Mouse (Mus musculus): ENCODE data around the gene Cc2d2b.
A peak's percentile ranks its signal among the peaks of the same experiment; 100 is the strongest.

Cc2d2b gene

DNA sequence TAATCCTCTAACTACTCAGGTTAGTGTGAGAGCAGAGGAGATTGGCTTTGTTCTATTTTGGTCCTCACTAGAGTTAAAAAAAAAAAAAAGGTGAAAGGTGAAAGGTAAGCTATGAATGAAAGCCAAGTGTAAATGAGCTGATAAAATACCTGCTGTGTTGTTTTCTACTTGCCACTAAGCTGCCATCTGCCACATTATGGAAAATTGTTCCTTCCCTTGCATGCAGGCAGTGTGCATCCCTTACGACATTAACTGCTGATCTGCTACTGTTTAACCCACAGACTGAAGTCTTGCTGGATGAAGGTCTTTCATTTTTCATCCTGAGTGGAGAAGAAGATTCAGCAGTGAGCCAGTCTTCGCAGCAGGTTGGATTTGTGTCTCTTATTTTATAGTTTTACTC is 11.5 kb downstream of the Cc2d2b start:
- no peak for DNase-seq (ENCODE audit: low spot score)

DNA sequence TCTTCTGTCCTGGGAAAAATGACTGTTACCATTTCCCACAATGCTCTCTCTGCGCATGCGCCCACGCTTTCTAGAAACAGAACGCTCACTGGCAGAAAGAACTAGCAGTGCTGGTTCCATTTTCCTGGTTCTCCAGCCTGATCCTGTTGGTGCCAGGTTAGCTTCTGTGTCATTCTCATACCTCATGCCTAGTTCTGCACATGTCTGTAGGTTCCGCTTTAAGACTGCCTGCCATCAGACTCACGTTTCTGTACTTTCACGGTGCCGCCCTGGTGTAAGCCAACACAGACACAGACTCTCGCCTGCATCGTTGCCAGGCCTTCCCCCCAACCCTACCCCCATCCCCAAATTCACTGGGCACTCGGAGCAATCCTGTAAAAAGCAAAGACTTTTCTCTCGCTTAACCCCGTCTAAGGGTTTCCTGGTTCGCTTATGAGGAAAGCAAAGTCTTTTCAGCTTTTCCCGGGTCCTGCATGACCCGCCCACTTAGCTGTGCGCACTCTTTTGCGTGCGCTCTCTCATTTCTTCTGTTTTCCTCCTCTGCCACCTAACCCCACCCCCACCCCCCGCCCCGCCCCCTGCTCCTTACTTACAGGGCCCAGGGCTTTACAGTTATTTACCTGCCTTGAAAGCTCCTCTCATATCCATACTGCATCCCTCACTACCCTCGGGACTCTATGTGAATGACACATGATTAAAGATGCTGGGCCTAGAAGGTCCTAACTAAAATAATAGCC is 13.6 kb downstream of the Cc2d2b start:
- DNase-seq (ENCODE audit: low spot score) = no peak

DNA sequence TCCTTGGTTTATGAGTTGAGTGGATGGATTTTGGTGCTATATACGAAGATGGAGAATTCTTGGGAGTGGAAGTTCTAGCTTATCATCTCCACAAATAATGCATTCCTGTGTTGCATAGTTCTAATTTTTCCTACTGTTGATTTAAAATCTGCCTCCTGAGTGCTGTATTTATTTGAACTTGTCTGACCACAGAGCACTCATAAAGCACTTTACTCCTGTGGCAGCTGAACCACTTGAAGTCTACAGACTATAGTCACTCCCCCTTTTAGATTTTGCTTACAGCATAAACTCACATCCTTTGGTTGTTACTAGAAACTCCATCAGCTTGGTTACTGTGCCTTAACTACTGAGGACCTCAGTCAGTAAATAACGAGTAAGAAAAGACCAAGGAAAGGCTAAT is 18.6 kb downstream of the Cc2d2b start:
- DNase-seq (ENCODE audit: low spot score) = no peak

DNA sequence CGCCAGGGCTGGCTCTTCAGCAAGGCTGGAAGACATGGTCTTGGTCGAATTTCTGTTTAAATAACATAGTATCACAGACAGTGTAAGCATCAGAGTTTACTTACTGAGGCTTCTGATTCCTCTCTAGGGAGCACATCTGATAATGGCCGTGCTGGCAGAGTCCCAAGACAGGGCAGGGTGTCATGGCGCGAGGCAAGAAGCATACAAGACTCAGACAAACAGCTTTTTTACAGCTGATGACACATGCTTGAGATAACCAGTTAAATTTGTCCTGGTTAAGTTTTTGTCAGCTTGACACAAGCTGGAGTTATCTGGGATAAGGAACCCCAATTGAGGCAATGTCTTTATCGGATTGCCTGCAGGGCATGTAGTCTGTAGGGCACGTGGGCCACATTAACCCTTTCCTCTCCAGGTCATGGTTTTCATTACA is 20.8 kb downstream of the Cc2d2b start:
- DNase-seq (ENCODE audit: low spot score) = peak; percentile 62

DNA sequence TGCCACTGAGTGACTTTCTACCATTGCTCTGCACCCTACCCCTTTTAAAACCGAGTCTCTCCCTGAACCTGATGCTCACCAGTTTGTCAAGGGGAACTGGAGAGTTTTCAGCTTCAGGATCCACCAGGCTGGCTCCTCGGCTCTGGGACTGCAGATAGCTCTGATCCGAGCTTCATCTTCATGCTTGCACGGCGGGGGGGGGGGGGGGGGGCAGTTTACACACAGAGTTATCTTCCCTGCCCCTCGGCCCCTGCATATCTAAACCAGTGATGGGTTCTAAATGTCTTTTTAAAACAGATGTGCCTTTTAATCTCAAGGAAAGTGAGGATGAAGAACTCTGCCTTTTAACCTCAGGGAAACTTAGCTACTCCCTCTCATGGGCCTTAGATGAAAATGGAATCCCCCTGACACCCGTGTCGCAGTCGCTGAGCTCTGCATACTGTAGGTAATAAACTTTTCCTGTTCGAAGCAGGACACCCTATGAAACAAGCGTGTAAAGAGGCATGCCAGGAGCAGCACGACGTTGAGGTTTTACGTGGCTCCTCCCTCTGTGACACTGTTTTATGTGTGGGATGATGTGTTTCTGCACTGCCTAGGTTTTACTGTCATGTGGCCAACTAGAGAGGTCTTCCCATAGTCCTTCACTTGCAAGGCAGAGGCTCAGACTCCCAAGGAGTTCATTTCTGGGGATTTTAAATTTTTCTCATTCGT is 39.6 kb downstream of the Cc2d2b start:
- DNase-seq (ENCODE audit: low spot score) = no peak

DNA sequence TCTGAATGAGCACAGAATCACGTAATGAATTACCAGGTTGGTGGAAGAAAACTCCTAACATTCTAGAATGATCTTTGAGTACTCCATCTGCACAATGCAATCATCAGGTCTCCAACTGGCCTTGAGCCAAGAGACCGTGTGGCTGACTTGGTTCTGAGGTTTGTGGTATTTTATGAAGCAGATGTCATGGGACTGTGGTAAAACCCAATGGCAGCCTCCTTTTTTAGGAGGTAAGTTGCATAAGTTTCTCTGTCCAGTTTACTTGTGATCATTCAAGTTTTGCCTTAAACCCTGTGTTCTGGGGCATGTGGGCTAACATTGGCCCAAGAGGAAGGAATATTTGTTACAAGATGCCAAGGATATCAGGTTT is 40.1 kb downstream of the Cc2d2b start:
- DNase-seq (ENCODE audit: low spot score) = no peak

DNA sequence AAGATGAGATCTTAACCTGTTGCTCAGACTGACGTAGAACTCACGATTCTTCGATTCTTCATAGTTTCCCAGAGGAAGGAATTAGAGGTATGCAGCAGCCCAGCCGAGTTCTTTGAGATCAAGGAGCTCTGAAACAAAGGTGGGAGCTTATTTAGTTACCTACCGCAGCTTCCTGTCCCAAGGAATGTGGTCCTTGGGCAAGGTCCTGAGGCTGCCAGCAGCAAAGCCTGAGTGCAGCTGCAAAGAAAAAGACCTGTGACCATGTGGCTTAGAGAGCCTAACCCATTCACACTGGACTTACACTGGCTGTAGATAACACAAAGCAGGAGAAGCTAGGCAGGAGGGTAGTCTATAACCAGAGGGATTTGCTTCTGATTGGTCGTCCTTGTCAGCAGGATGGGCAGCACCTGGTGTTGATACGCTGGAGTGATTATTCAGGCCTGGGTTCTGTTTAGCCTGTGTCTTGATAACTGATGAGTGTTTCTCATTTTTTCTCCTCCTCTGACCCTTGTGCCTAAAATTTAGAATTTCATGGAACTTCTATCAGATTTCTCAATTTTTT is 56.7 kb downstream of the Cc2d2b start:
- no peak for DNase-seq (ENCODE audit: low spot score)

DNA sequence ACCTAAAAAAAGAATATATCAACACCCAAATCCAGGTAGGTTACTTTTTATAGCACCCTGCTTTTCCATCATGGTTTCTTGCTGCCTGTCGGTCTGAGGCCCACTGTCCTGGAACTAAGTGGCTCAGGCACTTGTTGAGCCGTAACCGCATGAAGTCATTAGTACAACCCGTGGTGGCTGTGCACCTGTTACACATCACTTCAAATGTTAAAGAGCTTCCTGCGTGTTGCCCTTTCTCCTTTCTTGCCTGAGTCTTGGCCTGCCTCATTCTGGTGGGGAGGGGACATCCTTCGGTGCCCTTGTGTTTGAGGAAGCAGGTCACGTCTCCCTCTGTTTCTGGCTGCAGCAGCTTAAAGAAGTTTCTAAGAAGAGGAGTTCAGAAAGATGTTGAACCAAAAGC is 61.3 kb downstream of the Cc2d2b start:
- peak; percentile 17 for DNase-seq (ENCODE audit: low spot score)

DNA sequence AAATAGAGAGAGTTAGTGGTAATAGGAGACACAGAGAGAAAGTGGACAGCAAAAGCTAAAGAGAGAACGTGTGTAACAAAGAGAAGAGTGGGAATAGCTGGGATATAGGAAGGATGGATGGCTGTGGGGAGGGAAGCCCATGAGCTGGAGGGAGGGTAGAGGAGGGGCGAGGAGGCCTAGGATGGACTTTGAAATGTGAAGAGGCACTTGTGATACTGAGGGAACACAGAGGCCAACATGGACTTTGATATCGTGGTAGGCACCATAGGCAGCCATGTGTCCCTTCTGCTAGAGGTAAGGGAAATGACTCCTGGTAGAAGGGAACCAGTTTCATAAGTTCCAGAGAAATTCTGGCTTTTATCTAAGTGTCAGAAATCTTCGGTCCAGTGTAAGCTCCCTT is 63.3 kb downstream of the Cc2d2b start:
- DNase-seq (ENCODE audit: low spot score) = no peak

DNA sequence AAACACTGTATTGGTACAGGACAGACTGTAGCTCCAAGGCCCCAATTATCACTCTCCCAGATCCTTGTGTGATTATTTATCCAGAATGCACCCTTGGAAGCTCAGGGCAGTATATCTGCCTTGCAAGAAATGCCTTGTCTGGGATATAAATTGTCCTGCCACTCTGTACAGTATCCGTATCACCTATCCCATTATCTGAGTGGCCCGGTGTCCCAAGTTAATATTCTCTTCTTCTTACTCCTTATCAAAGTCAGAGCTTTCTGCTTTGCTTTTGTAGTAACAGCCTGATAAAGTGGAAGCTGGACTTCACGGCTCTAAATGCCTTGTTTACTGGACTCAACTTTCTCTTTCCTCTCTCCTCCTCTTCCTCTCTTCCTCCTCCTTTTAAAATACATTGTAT is 64.2 kb downstream of the Cc2d2b start:
- peak; percentile 4 for DNase-seq (ENCODE audit: low spot score)

DNA sequence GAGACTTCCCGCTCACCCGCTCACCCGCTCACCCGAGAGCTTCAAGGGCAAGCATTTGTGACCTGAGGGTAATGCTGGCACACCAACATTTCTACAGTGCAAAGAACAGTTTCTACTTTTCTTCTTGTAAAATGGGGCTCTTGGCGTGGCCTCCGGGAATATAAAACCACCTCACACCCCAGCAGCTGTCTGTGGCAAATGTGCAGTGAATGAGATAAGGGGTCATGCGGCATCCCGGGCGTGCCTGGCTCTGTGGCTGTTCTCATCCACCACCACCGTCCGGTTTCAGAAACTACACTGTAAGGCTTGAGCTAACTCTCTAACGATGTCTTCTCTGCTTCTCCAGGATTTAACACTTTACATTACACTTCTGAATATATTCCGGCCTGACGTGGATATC is 64.8 kb downstream of the Cc2d2b start:
- DNase-seq (ENCODE audit: low spot score) = peak; percentile 74

DNA sequence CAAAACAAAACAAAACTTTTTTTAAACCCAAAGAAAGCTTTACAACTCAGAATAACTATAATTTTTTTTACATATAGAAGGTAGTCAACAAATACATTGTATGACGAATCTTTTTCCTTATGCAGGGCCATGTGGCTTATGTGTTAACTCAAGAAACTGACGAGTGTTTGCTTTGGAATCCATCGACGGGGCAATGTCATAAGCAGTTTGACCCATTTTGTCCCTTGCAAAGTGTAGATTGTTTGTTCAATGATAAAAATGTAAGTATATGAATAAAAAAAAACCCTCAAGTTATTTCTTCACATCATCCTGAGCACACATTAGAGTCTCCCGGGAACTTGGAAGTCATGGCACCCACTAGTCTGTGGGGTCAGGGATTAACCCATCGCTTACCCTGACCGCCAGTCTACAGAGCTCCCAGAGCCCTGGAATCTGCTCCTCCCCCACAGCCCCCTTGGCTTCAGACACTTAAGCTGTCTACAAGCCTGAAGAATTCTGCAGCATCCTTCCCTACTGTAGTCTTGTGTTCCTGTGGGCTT is 67.2 kb downstream of the Cc2d2b start:
- DNase-seq (ENCODE audit: low spot score) = no peak

DNA sequence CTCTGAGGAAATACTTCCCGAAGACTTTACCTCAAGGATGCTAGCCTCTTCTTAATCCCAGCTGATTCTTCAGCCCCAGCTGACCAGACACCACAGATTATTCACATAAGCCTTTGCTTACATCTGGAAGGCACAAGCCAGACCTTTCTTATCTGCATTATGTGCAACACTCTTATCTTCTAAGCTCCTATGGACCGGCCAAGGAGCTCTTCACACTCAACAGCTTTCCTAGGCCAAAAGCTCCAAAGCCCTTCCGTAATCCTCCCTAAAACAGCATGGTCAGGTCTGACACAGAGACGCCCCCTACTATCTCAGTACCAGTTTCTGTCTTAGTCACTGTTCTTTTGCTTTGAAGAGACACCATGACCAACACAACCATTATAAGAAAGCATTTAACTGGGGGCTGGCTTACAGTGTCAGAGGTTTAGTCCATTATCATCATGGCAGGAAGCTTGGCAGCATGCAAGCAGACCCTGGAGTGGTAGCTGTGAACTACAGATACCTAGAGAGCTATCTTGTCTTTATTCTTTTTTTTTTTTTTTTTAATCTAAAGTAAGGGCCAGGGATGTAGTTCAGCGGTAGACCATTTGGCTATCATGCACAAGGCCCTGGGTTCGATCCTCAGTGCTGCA is 69.5 kb downstream of the Cc2d2b start:
- DNase-seq (ENCODE audit: low spot score) = peak; percentile 15

DNA sequence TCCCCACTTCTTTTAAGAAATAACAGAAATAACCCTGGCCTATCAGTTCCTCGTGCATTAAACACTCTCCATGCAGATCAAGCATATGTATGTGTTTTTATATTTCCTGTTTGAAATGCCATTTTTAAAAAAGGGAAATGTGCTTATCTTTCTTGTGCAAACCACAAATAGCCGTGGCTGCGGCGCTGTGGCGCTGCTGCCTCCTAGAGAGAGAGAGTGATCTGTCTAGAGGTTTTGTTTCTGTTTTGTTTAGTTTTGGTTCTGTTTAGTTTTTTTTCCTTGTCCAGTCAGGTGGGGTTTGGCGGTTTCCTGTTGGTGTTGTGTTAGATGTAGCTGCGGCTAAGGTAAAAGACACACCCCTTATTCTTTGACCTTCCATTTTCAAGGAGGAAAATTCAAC is 70.2 kb downstream of the Cc2d2b start:
- DNase-seq (ENCODE audit: low spot score) = peak; percentile 63

DNA sequence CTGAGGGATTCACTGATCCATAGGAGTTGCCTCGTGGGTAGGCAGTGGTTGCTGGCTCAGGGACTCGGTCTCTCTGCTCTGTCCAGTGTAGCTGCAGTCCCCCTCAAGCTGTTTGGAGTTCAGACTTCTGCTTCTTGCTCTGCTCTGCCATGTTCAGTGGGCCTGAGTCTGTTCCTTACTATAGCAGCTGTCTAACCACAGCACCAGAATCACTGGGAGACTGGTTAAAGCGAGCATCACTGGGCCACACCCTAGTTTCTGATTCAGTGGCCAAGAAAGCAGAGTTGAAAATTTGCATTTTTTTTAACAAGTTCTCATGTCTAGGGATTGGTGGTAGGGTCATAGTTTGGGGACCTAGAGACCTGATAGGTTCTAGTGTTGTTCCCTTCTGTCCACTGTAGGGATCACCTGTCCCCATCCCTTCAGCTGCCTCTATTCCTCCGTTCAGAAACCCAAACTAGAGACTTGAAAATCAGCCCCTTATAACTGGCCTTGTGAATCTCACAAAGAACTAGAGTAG is 72.8 kb downstream of the Cc2d2b start:
- DNase-seq (ENCODE audit: low spot score) = peak; percentile 9

DNA sequence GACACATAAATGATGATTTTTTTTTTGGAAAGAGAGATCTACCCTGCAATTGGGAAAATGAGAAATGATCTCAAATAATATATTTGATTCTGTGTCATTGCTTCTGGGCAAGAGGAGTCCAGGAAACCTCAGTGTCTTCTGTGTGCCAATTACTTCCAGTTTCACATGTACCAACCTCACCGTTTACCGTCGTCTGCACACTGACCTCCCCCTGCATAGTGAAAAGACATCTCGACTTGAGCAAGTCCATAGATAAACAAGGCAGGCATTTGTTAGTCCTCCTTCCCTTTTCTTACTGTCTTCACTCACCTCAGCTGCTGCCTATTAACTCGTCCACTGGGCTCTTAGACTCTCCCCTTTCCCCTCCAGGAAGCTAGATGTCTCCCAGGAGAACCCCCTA is 77.1 kb downstream of the Cc2d2b start:
- DNase-seq (ENCODE audit: low spot score) = no peak

DNA sequence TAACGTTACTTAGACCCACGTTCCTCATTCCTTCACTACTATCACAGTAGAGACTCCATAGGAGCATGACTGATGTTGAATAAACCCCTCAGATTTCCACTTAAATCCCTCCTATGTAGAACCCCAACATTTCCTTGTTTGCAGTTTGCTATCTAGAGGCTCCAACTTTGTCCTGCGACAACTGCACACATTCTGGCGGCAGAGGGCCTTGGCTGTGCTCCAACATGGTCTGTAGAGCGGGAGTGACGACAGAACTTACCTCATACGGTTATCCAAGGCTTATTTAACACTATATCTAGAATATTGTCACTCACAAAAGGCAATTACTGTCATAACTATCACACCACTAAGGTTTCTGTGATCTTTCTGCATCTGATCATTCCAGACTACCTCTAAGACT is 78.2 kb downstream of the Cc2d2b start:
- no peak for DNase-seq (ENCODE audit: low spot score)

DNA sequence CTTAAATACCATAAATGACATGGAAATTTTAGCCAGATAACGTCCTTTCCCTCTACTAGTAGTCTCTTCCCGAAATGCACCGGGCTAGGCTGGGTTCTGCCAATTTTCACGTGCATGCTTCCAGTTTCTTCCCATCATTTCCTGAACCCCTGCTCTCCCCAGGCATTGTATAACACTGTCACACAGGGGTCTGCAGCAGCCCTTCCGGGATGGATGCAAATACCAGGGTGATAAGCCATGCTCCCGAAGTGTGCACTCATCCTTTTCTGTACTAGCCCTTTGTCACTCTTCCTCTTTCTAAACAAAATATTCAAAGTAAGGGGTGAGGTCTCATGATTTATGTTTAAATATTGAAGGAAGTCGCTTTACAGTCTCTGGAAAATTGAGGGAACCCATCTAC is 81.6 kb downstream of the Cc2d2b start:
- DNase-seq (ENCODE audit: low spot score) = no peak

DNA sequence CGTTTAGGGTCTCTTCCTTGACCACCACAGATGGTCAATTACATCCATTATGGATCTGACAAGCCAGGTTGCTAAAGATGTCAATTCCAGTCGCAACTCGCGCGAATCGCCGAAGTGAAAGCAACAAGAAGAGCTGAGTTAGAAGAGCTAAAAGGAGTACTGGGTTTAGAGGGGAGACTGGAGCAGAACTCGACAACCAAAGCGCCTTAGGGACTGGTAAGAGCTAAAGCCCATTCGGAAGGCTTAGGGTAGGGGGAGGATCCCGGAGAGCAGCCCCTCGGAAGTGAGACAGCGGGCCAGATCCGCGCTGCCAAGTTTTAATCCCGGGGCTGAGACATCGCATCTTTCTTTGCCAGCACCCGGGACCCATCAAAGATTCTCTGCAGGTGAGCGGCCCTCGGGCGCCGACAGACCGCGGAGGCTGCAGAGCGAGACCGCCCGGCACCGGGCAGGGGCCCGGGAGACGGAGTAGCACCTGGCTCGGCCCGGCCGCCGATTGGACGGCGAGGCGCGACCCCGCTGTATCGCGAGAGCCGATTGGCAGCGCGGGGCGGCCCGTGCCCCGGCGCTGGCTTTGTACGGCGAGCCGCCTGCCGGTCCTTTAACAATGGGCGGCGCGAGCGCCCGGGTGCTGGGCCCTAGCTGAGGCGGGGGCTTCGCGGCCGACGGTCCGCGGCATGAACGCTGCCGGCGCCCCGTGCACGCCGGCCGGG is 82.3 kb downstream of the Cc2d2b start, which contains the start of gene Ccnj:
TSS of gene Ccnj (plus strand) at position 577 of the 713 bp plus-strand sequence.
- DNase-seq (ENCODE audit: low spot score) = peak; percentile 93

DNA sequence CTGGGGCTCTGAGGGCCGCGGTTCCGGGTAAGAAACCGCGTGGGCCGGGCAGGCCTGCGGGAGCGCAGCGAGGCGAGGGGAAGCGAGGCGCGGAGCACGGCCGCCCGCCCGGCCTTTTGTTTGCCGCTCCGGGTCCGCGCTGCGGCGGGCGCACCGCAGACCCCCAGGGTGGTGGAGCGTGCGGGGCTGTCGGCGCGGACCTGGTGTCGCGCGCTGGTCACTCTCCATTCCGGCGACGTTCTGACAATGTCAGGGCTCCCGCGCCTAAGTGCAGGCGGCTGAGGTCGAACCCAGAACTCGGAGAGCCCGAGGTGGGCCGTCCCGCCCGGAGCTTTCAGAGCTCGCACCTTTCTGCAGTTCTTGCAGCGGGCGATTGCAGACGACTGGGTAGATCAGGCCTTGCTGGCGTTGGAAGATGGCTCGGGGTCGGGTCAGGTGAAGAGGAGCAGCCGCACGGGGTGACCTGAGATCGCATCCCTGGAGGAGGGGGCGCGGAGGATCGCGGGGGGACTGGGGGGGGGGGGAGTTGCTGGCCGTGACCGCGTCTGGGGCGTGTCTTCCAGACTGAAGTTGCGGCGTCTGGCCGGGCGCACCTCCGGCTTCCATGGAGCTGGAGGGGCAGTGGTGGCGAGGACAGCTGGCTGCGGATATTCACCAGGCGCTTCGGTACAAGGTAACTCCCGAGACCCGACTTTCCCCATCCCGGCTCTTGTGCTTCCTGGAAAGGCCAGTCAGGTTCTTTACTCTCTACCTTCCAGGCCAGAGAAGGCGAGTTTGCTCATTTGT is 83.1 kb downstream of the Cc2d2b start:
- peak; percentile 17 for DNase-seq (ENCODE audit: low spot score)

DNA sequence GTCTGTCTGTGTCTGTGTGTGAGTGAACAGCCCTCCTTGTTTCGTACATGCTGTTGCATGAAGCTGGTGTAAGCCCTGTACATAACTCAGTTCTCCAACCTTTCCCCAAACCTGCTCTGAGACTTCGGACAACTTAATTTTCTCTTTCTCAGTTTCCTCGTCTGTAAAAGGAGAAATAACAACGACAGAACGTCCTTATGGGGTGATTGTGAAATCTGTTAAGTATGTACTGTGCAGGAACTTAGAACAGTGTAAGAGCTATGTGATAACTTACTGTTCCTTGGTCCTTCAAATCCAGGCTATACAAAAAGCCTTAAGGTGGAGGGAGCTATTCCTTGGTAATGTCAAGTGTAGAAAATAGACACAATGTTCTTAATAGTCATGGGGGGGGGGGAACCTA is 83.8 kb downstream of the Cc2d2b start:
- DNase-seq (ENCODE audit: low spot score) = no peak
